Mouse (Mus musculus) cerebellum, adult 2 months (tissue): ENCODE measurements at regions not wholly inside any gene's neighbourhood (a gene's known extent, or its start where the extent isn't known, plus 50 kb on each side); places are given as distances from the start of the nearest gene placed in this dataset.
A peak's percentile ranks its signal among the peaks of the same experiment; 100 is the strongest.

Source experiments
- DNase-seq, 2 experiments: peaks; one replicate each; pipeline ENCODE4 v3.0.0; 2021
- H3K27ac ChIP-seq: fragments of 200-500 bp; 2 replicates; pipeline ENCODE4 v1.5.1; 2012; ENCODE audit warnings: low read length, control low read depth, inconsistent platforms; ENCODE audit not compliant: insufficient read depth
- H3K27me3 ChIP-seq: fragments of 200-500 bp; 2 replicates; pipeline ENCODE4 v1.6.1; 2012; ENCODE audit warnings: inconsistent platforms, mild to moderate bottlenecking, low read length, moderate library complexity; ENCODE audit not compliant: control insufficient read depth, insufficient read depth
- H3K4me1 ChIP-seq: fragments of 200-500 bp; 2 replicates; pipeline ENCODE4 v1.6.1; 2011; ENCODE audit warnings: low read length; ENCODE audit not compliant: control insufficient read depth, insufficient read depth
- H3K4me3 ChIP-seq: fragments of 200-500 bp; replicated peaks from 2 replicates; pipeline ENCODE3; 2011; ENCODE audit warnings: mild to moderate bottlenecking, low read depth, low read length, control low read depth; ENCODE audit not compliant: insufficient read depth
- CTCF ChIP-seq: fragments of 200-500 bp; IDR thresholded peaks from 2 replicates; pipeline ENCODE4 v1.5.1; 2011; ENCODE audit warnings: low read depth, mild to moderate bottlenecking, control low read depth, low read length, moderate library complexity, borderline replicate concordance; ENCODE audit not compliant: insufficient read depth
- POLR2A ChIP-seq: fragments of 200-500 bp; IDR thresholded peaks from 2 replicates; pipeline ENCODE4 v1.6.1; 2011; ENCODE audit warnings: low read length, control low read depth, borderline replicate concordance; ENCODE audit not compliant: insufficient read depth
- WGBS: fragments of 180-500 bp; shearing (Covaris S2); methylation state at CpG from one replicate; pipeline ENCODE4 v1.1.7; 2018; 5-methylcytosine and 5-hydroxymethylcytosine counted together

DNA sequence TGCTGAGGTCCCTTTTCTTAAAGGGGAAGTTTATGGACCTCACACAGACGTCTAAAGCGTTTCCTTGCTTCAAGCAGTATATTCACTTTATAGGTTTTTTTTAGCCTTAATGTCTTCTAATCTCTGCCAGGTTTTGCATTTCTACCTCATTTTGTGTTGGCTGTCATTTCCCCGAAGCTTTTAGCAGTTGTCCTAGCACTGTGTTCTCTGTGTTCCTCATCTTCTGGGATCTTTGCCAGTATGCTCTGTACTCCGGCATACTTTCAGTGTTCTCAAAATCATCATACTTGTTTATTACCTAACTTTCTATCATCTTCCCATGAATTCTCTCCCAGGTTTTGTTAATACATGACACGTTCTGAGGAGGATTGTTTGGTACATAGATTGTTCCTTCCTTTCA is 333.5 kb upstream of the Lsamp start:
- no peak for DNase-seq
- H3K27me3 ChIP-seq: no peaks in the 10 kb centered on the region
- no peak overlapping the region for H3K4me3 ChIP-seq
- no peak overlapping the region for H3K27ac ChIP-seq
- WGBS: 60% methylated on average over 5 of the region's 5 CpGs
- no peaks in the 10 kb centered on the region for H3K4me1 ChIP-seq
- TF ChIP-seq CTCF (no peak), POLR2A (no peak)

DNA sequence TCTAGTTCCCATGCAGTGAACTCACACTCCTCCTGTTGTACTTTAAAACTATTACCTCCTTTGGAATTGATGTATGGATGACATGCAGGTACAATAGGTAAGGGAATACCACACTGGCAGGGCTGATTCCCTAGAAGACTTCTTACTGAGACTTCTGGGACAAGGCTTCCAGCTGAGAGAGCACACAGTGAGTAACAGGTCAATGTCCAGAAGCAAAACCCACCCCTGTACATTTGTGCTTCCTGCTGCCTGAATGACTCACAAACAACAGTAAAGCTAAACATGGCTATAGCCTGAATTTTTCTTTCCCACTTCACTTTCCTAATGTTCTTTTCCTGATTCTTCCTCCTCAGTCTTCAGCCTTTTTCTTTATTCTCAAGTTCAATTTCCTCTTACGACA is 316.3 kb upstream of the Lsamp start:
- DNase-seq: no peak
- no peak overlapping the region for H3K27ac ChIP-seq
- no peaks in the 10 kb centered on the region for H3K4me1 ChIP-seq
- no peak overlapping the region for H3K4me3 ChIP-seq
- TF ChIP-seq CTCF (no peak), POLR2A (no peak)
- 38% methylated on average over 1 of the region's 1 CpGs for WGBS
- no peaks in the 10 kb centered on the region for H3K27me3 ChIP-seq

DNA sequence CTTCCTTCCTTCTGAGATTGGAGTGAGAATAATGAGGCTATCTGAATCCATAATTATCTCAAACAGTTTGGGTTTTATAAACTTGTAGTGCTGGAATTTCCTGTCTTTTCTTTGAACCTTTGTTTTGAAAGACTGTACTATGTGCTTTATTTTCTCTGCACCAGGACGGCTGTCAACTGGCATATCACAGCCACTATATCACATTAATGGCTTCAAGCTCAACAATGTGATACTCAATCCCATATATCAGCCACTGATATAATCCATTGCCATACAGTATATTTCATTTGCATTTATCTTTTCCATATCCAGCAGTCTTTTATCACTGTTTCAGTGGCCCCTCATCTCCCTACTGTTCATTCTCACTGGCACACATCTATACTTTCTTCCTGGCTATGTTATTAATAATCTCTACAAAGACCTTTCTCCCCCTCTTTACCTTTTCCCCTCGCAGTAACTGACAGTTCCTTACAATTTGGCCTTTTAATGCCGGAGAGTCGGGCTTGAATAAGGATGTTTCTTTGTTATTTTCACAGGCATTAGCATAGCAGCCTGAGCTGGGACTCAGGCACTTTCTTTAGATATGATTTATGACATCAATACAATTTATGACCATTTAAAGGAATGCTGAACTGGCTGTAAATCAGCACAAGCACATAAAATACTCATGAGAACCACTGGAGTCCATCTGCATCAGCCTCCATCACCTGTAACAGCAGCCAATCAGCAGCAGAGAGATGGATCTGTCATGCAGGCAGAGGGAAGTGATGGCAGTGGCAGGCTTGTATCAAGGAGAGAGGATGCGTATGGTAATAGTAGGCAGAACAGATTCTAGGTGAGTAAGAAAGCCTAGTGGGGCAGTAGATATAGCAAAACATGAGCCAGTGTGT is 311.8 kb upstream of the Lsamp start:
- Histone ChIP-seq H3K4me1 (no peaks in the 10 kb centered on the region), H3K27ac (no peak overlapping the region), H3K4me3 (no peak overlapping the region), H3K27me3 (no peaks in the 10 kb centered on the region)
- DNase-seq: no peak
- WGBS: 77% methylated on average over 5 of the region's 5 CpGs
- TF ChIP-seq CTCF: no peak
- TF ChIP-seq POLR2A: no peak

DNA sequence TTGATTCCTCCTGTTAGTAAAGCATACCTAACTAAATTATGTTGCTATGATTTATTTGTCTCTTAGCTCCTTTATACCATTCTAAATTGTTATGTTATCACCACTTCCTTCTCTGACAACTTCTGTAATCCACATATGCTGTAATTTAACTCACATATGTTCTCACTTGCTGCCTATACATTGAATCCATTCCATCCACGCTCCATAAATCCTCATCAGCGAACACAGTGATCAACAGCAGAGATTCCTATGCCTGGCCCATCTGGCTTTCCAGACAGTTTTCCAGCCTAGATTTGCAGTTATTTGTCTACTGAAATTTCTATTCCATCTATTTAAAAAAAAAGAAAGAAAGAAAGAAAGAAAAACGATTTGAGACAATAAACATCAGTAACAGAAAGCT is 308.4 kb upstream of the Lsamp start:
- DNase-seq: no peak
- Histone ChIP-seq H3K27ac (no peak overlapping the region), H3K4me1 (no peaks in the 10 kb centered on the region), H3K4me3 (no peak overlapping the region), H3K27me3 (no peaks in the 10 kb centered on the region)
- WGBS: 69% methylated on average over 3 of the region's 3 CpGs
- TF ChIP-seq CTCF (no peak), POLR2A (no peak)

DNA sequence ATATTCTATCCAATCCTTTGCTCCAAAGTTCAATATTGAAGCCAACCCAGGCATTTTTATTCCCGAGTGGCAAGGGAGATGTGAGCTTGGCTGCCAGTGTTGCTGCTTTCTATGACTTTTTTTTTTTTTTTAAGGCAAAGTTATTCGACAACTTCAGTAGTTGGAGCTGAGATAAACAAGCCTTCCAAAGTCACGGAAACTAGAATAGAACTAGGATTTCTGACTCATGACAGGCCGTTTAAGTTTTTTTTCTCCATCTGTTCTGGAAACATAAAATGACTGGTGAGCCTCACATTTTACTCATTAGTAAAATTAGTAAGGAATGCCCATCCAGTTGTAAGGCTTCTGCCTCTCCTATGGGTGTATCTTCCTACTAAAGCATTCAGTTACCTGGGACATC is 305.9 kb upstream of the Lsamp start:
- WGBS: 62% methylated on average over 4 of the region's 4 CpGs
- Histone ChIP-seq H3K27me3 (no peaks in the 10 kb centered on the region), H3K4me1 (no peaks in the 10 kb centered on the region), H3K4me3 (no peak overlapping the region), H3K27ac (no peak overlapping the region)
- no peak for TF ChIP-seq POLR2A
- no peak for TF ChIP-seq CTCF
- DNase-seq: no peak

DNA sequence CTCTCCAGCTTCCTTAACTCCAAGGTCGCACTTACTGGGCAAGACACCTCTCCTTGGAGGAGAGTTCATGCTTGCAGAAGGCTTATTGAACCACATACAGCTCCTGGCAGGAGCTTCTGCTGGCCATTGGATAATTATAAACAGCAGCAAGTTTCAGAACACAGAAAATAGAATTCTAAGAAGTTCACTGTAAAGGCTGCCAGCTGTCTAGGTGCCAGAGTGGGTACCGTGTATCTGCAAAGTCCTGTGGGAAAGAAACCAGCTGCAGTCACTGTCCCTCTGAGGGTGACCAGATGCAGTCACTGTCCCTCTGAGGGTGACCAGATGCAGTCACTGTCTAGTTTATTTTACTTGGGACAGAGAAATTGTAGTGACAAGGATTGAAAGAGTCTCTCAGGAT is 291.1 kb upstream of the Lsamp start:
- H3K4me3 ChIP-seq: no peak overlapping the region
- H3K4me1 ChIP-seq: no peaks in the 10 kb centered on the region
- no peak overlapping the region for H3K27ac ChIP-seq
- DNase-seq: peak; percentile 6 to 13
- TF ChIP-seq POLR2A (no peak), CTCF (no peak)
- whole genome bisulfite sequencing: 7% methylated on average over 2 of the region's 2 CpGs
- H3K27me3 ChIP-seq: no peaks in the 10 kb centered on the region

DNA sequence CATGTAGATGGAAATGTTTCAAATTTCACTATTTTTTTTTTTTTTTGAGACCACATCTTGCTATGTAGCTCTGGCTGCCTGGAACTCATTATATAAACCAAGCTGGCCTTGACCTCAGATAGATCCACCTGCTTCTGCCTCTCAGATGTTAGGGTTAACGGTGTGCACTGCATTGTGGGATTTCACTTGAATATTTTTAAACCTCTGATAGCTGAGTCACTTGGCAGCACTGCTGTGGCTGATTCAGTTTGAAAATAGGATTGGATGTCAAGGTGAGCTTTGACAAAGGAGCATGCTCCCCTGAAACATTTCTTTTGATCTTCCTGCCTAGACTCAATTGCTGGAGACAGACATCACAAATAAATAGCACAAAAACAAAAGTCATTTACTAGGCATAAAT is 288.3 kb upstream of the Lsamp start:
- no peak for TF ChIP-seq POLR2A
- TF ChIP-seq CTCF: no peak
- H3K4me3 ChIP-seq: no peak overlapping the region
- H3K27ac ChIP-seq: no peak overlapping the region
- H3K4me1 ChIP-seq: no peaks in the 10 kb centered on the region
- no peaks in the 10 kb centered on the region for H3K27me3 ChIP-seq
- DNase-seq: no peak
- 88% methylated on average over 1 of the region's 1 CpGs for WGBS

DNA sequence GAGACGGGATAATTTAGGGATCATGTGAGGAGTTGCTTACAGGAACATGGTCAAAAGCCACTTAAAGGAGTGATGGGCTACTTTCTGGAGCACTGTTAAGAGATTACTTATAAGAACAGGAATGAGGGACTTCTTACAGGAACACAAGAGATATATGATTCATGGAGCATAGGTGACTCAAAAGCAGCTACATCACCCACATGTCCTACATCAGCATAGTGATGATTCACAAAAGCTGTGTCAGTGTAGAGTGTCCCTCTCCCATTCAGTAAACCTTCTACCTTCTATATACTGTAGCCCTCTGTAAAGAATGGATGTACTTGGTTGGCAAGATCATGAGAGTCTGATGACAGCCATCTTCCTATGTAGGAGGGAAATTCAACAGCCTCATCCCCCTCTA is 285.0 kb upstream of the Lsamp start:
- Histone ChIP-seq H3K4me1 (no peaks in the 10 kb centered on the region), H3K4me3 (no peak overlapping the region), H3K27me3 (no peaks in the 10 kb centered on the region), H3K27ac (no peak overlapping the region)
- TF ChIP-seq CTCF: no peak
- TF ChIP-seq POLR2A: no peak
- no peak for DNase-seq
- 85% methylated on average over 1 of the region's 1 CpGs for WGBS
